ENCODE assay signal across 30 mouse cellular contexts in the genomic region with DNA sequence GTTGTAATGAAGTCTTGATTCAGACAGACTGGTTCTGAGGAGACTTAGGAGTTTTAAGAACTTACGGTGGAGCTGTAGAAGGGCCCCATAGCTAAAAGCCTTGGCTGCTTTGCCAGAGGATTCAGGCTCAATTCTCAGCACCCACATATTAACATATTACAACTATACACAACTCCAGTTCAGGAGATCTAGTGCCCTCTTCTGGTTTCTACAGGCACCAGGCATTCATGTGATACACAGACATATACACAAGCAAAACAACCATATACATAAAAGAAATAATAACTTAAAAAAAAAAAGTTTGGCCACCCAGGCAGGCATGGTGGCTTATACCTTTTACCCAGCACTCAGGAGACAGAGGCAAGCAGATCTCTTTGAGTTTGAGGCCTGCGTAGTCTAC. TPM values are rescaled to one million over a fixed set of nuclear protein-coding genes. Genes with fewer than 3 reads are reported as not detected.
DNase-seq lines count a peak whose midpoint lies in the region; ATAC-seq and TF ChIP-seq lines count a peak whose summit lies in the region.
"Had no signal": no experiment of that assay in that cellular context is flagged by ENCODE, and none has a peak within 500 bp of the region (broad histone marks: within the 10 kb centered on the region; RNA-seq: fewer than 3 reads in every experiment).

No protein-coding gene starts in this region.

- no peak for DNase-seq in hindbrain, postnatal 0 days (ENCODE audit: low spot score)
- no peak for DNase-seq in hindbrain, embryonic 10.5 days (ENCODE audit: low spot score)
- no peak for DNase-seq in left cerebral cortex, adult 2 months (ENCODE audit: extremely low spot score in 1 of 2, low spot score in 2 of 2)
- no peak for DNase-seq in left cerebral cortex, postnatal 10 days (ENCODE audit: extremely low spot score in 1 of 2, low spot score in 2 of 2)
- DNase-seq in midbrain, postnatal 0 days (ENCODE audit: low spot score) = no peak
- DNase-seq in midbrain, embryonic 10.5 days (ENCODE audit: low spot score) = no peak
- no peak for DNase-seq in adrenal gland, postnatal 10 days
- DNase-seq: adrenal gland, adult 8-10 months; adrenal gland, postnatal 36 days; cerebellum, adult 18-20 months; cerebellum, adult 9-10 months; cerebellum, postnatal 14 days; gastrocnemius, postnatal 25 days; heart, adult 18-20 months; heart, postnatal 10 days; heart, postnatal 36 days had no signal

- no peak overlapping the region for H3K4me2 ChIP-seq in hindbrain, postnatal 0 days (ENCODE audit: low read depth, low read length)
- no peak overlapping the region for H3K4me2 ChIP-seq in midbrain, postnatal 0 days (ENCODE audit: low read depth, low read length, poor library complexity, severe bottlenecking)
- H3K4me2 ChIP-seq: heart, embryonic 12.5 days; heart, embryonic 15.5 days had no signal

- peaks cover 26% of the 10 kb centered on the region for H3K4me1 ChIP-seq in hindbrain, postnatal 0 days (ENCODE audit: insufficient read depth, low read length)
- peaks cover 69% of the 10 kb centered on the region for H3K4me1 ChIP-seq in hindbrain, embryonic 10.5 days (replicated peaks)
- H3K4me1 ChIP-seq in midbrain, postnatal 0 days (ENCODE audit: insufficient read depth, low read length) = peaks cover 15% of the 10 kb centered on the region
- H3K4me1 ChIP-seq in midbrain, embryonic 10.5 days = peaks cover 69% of the 10 kb centered on the region

- H3K36me3 ChIP-seq in hindbrain, postnatal 0 days (ENCODE audit: insufficient read depth, low read length) = no peaks in the 10 kb centered on the region
- H3K36me3 ChIP-seq in hindbrain, embryonic 10.5 days = no peaks in the 10 kb centered on the region
- no peaks in the 10 kb centered on the region for H3K36me3 ChIP-seq in midbrain, postnatal 0 days (ENCODE audit: insufficient read depth, low read length)
- no peaks in the 10 kb centered on the region for H3K36me3 ChIP-seq in midbrain, embryonic 10.5 days
- H3K36me3 ChIP-seq: forebrain, embryonic 10.5 days; heart, embryonic 12.5 days; heart, embryonic 15.5 days had no signal

- no peak overlapping the region for H3K27ac ChIP-seq in hindbrain, postnatal 0 days
- H3K27ac ChIP-seq in hindbrain, embryonic 10.5 days = no peak overlapping the region
- H3K27ac ChIP-seq in left cerebral cortex, adult 2 months = no peak overlapping the region
- no peak overlapping the region for H3K27ac ChIP-seq in midbrain, postnatal 0 days (ENCODE audit: low read depth, low read length)
- no peak overlapping the region for H3K27ac ChIP-seq in midbrain, embryonic 10.5 days (replicated peaks)
- H3K27ac ChIP-seq: forebrain, embryonic 10.5 days; heart, embryonic 15.5 days had no signal

- no peak overlapping the region for H3K4me3 ChIP-seq in hindbrain, postnatal 0 days (ENCODE audit: low read length)
- H3K4me3 ChIP-seq in hindbrain, embryonic 10.5 days = no peak overlapping the region
- H3K4me3 ChIP-seq in left cerebral cortex, adult 2 months = no peak overlapping the region
- no peak overlapping the region for H3K4me3 ChIP-seq in midbrain, postnatal 0 days (ENCODE audit: low read depth, low read length)
- H3K4me3 ChIP-seq in midbrain, embryonic 10.5 days = no peak overlapping the region
- H3K4me3 ChIP-seq: forebrain, embryonic 10.5 days; heart, embryonic 12.5 days; heart, embryonic 15.5 days had no signal

- TF ChIP-seq CTCF in hindbrain, postnatal 0 days (IDR thresholded peaks at IDR 0.05; ENCODE audit: low read depth) = peak; percentile 6; the same call in 1 of the 2 replicates
- TF ChIP-seq CTCF in left cerebral cortex, adult 2 months (IDR thresholded peaks at IDR 0.05) = peak; percentile 2
- peak; percentile 34 for TF ChIP-seq CTCF in midbrain, postnatal 0 days (IDR thresholded peaks at IDR 0.05)

- ATAC-seq in hindbrain, postnatal 0 days = no peak
- no peak for ATAC-seq in midbrain, postnatal 0 days (ENCODE audit: low FRiP score)
- ATAC-seq: activated CD4-positive, CD25-positive, alpha-beta regulatory T cell, adult 4 months; CD4-positive, CD25-positive, alpha-beta regulatory T cell, adult 4 months; forebrain, embryonic 14.5 days; hindbrain, embryonic 16.5 days; inflammation-experienced regulatory T-cells, adult 6 months had no signal

- no peaks in the 10 kb centered on the region for H3K27me3 ChIP-seq in hindbrain, postnatal 0 days (ENCODE audit: insufficient read depth, low read length)
- peaks cover 84% of the 10 kb centered on the region for H3K27me3 ChIP-seq in hindbrain, embryonic 10.5 days (ENCODE audit: insufficient read depth, poor library complexity, severe bottlenecking)
- H3K27me3 ChIP-seq in midbrain, postnatal 0 days (ENCODE audit: insufficient read depth, low read length) = no peaks in the 10 kb centered on the region
- peaks cover 88% of the 10 kb centered on the region for H3K27me3 ChIP-seq in midbrain, embryonic 10.5 days (ENCODE audit: low read depth, poor library complexity, severe bottlenecking)

- no peak overlapping the region for H3K9ac ChIP-seq in hindbrain, postnatal 0 days (replicated peaks; ENCODE audit: low read length)
- no peak overlapping the region for H3K9ac ChIP-seq in midbrain, postnatal 0 days (replicated peaks; ENCODE audit: low read length, poor library complexity, severe bottlenecking)
- H3K9ac ChIP-seq: heart, embryonic 12.5 days; heart, embryonic 15.5 days had no signal

- WGBS in hindbrain, postnatal 0 days = 98% methylated on average over 2 of the region's 2 CpGs
- 91% methylated on average over 2 of the region's 2 CpGs for WGBS in hindbrain, embryonic 10.5 days
- WGBS in midbrain, postnatal 0 days = 96% methylated on average over 2 of the region's 2 CpGs
- 95% methylated on average over 2 of the region's 2 CpGs for WGBS in midbrain, embryonic 10.5 days

- no peaks in the 10 kb centered on the region for H3K9me3 ChIP-seq in hindbrain, postnatal 0 days (ENCODE audit: low read length)
- H3K9me3 ChIP-seq in hindbrain, embryonic 10.5 days = no peaks in the 10 kb centered on the region
- H3K9me3 ChIP-seq in midbrain, postnatal 0 days (ENCODE audit: low read length) = no peaks in the 10 kb centered on the region
- no peaks in the 10 kb centered on the region for H3K9me3 ChIP-seq in midbrain, embryonic 10.5 days (replicated peaks)
- H3K9me3 ChIP-seq: forebrain, embryonic 10.5 days; heart, embryonic 12.5 days; heart, embryonic 15.5 days had no signal

- intact Hi-C loops in left cerebral cortex, adult 2 months (cut with DNase I) = no loop called here
- intact Hi-C loops in left cerebral cortex, postnatal 10 days (cut with DNase I) = no loop called here

RNA-seq across cellular contexts. Expression of gene Asic1, which starts 2.6 kb away (rescaled TPM):
- total RNA-seq in hindbrain, postnatal 0 days (2014; rRNA removed) = 127 and 143 TPM in 2 replicates
- 32.0 and 37.1 TPM in 2 replicates for polyA plus RNA-seq in hindbrain, postnatal 0 days (2015; fragmentation: Nextera tagmentation; extraction: Ambion mirVana)
- polyA plus RNA-seq in hindbrain, embryonic 10.5 days (2016; fragmentation: Nextera tagmentation; extraction: Ambion mirVana) = 12.6 and 29.0 TPM in 2 replicates
- 10 to 100 TPM; 66.7 to 81.0 TPM for total RNA-seq in left cerebral cortex, adult 2 months (2021)
- 10 to 100 TPM; 94.8 to 99.2 TPM for total RNA-seq in left cerebral cortex, postnatal 10 days (2021)
- total RNA-seq in midbrain, postnatal 0 days (2014; rRNA removed) = 138 and 150 TPM in 2 replicates
- 37.3 and 42.1 TPM in 2 replicates for polyA plus RNA-seq in midbrain, postnatal 0 days (2015; fragmentation: Nextera tagmentation; extraction: Ambion mirVana)
- polyA plus RNA-seq in midbrain, embryonic 10.5 days (2016; fragmentation: Nextera tagmentation; extraction: Ambion mirVana) = 6.0 and 14.9 TPM in 2 replicates
- 1 to 10 TPM in 1 of 2 experiments, under 1 TPM in 1; 0.75 to 1.5 TPM for total RNA-seq in adrenal gland, postnatal 10 days (2021)
- total RNA-seq: gastrocnemius, adult 8-10 months had no signal

RNA-seq across cellular contexts. Expression of gene Racgap1, which starts 16.1 kb away (rescaled TPM):
- total RNA-seq in hindbrain, postnatal 0 days (2014; rRNA removed) = 46.4 and 49.1 TPM in 2 replicates
- 49.7 and 52.0 TPM in 2 replicates for polyA plus RNA-seq in hindbrain, postnatal 0 days (2015; fragmentation: Nextera tagmentation; extraction: Ambion mirVana)
- polyA plus RNA-seq in hindbrain, embryonic 10.5 days (2016; fragmentation: Nextera tagmentation; extraction: Ambion mirVana) = 193 and 219 TPM in 2 replicates
- total RNA-seq in left cerebral cortex, adult 2 months (2021) = 10 to 100 TPM in 1 of 2 experiments, 1 to 10 TPM in 1; 8.0 to 10.6 TPM
- total RNA-seq in left cerebral cortex, postnatal 10 days (2021) = 10 to 100 TPM; 15.6 to 16.9 TPM
- total RNA-seq in midbrain, postnatal 0 days (2014; rRNA removed) = 27.0 and 32.9 TPM in 2 replicates
- polyA plus RNA-seq in midbrain, postnatal 0 days (2015; fragmentation: Nextera tagmentation; extraction: Ambion mirVana) = 27.2 TPM in 2 replicates
- 208 and 239 TPM in 2 replicates for polyA plus RNA-seq in midbrain, embryonic 10.5 days (2016; fragmentation: Nextera tagmentation; extraction: Ambion mirVana)
- 10 to 100 TPM; 32.1 TPM for total RNA-seq in adrenal gland, postnatal 10 days (2021)

RNA-seq across cellular contexts. Expression of gene Smarcd1, which starts 34.4 kb away (rescaled TPM):
- 74.0 and 89.4 TPM in 2 replicates for total RNA-seq in hindbrain, postnatal 0 days (2014; rRNA removed)
- polyA plus RNA-seq in hindbrain, postnatal 0 days (2015; fragmentation: Nextera tagmentation; extraction: Ambion mirVana) = 78.1 and 91.2 TPM in 2 replicates
- polyA plus RNA-seq in hindbrain, embryonic 10.5 days (2016; fragmentation: Nextera tagmentation; extraction: Ambion mirVana) = 101 and 118 TPM in 2 replicates
- 100 to 1,000 TPM; 157 to 163 TPM for total RNA-seq in left cerebral cortex, adult 2 months (2021)
- 100 to 1,000 TPM; 126 to 129 TPM for total RNA-seq in left cerebral cortex, postnatal 10 days (2021)
- 83.0 and 93.0 TPM in 2 replicates for total RNA-seq in midbrain, postnatal 0 days (2014; rRNA removed)
- 77.7 and 92.2 TPM in 2 replicates for polyA plus RNA-seq in midbrain, postnatal 0 days (2015; fragmentation: Nextera tagmentation; extraction: Ambion mirVana)
- 98.1 and 112 TPM in 2 replicates for polyA plus RNA-seq in midbrain, embryonic 10.5 days (2016; fragmentation: Nextera tagmentation; extraction: Ambion mirVana)
- total RNA-seq in adrenal gland, postnatal 10 days (2021) = 10 to 100 TPM; 47.1 to 49.6 TPM

RNA-seq across cellular contexts. Expression of gene Gm17349, which starts 37.7 kb away (rescaled TPM):
- total RNA-seq in hindbrain, postnatal 0 days (2014; rRNA removed) = not detected in 2 replicates
- polyA plus RNA-seq in hindbrain, postnatal 0 days (2015; fragmentation: Nextera tagmentation; extraction: Ambion mirVana) = not detected in 2 replicates
- not detected in 2 replicates for polyA plus RNA-seq in hindbrain, embryonic 10.5 days (2016; fragmentation: Nextera tagmentation; extraction: Ambion mirVana)
- total RNA-seq in left cerebral cortex, adult 2 months (2021) = 10 to 100 TPM in 1 of 2 experiments, 1 to 10 TPM in 1; 5.3 to 11.7 TPM
- total RNA-seq in left cerebral cortex, postnatal 10 days (2021) = 1 to 10 TPM; 1.6 to 4.7 TPM
- not detected in 2 replicates for total RNA-seq in midbrain, postnatal 0 days (2014; rRNA removed)
- not detected in 2 replicates for polyA plus RNA-seq in midbrain, postnatal 0 days (2015; fragmentation: Nextera tagmentation; extraction: Ambion mirVana)
- polyA plus RNA-seq in midbrain, embryonic 10.5 days (2016; fragmentation: Nextera tagmentation; extraction: Ambion mirVana) = not detected in 2 replicates
- total RNA-seq in adrenal gland, postnatal 10 days (2021) = 10 to 100 TPM; 10.9 to 24.6 TPM
- polyA plus RNA-seq: activated CD4-positive, CD25-positive, alpha-beta regulatory T cell, adult 4 months; C2C12; CD4-positive, CD25-positive, alpha-beta regulatory T cell, adult 4 months; embryonic facial prominence, embryonic 11.5 days; embryonic facial prominence, embryonic 14.5 days; forebrain, embryonic 10.5 days; forebrain, embryonic 14.5 days; gonadal fat pad, adult 2 months; heart, embryonic 12.5 days; heart, embryonic 15.5 days; hindbrain, embryonic 11.5 days; hindbrain, embryonic 16.5 days; inflammation-experienced regulatory T-cells, adult 6 months had no signal

RNA-seq across cellular contexts. Expression of gene Gpd1, which starts 49.8 kb away (rescaled TPM):
- 2.8 and 3.7 TPM in 2 replicates for total RNA-seq in hindbrain, postnatal 0 days (2014; rRNA removed)
- 2.5 TPM in 2 replicates for polyA plus RNA-seq in hindbrain, postnatal 0 days (2015; fragmentation: Nextera tagmentation; extraction: Ambion mirVana)
- 0.54 and 0.78 TPM in 2 replicates for polyA plus RNA-seq in hindbrain, embryonic 10.5 days (2016; fragmentation: Nextera tagmentation; extraction: Ambion mirVana)
- total RNA-seq in left cerebral cortex, adult 2 months (2021) = 100 to 1,000 TPM in 1 of 2 experiments, 10 to 100 TPM in 1; 90.7 to 100 TPM
- 10 to 100 TPM; 13.9 to 16.9 TPM for total RNA-seq in left cerebral cortex, postnatal 10 days (2021)
- 2.8 and 3.3 TPM in 2 replicates for total RNA-seq in midbrain, postnatal 0 days (2014; rRNA removed)
- polyA plus RNA-seq in midbrain, postnatal 0 days (2015; fragmentation: Nextera tagmentation; extraction: Ambion mirVana) = 1.1 and 1.2 TPM in 2 replicates
- polyA plus RNA-seq in midbrain, embryonic 10.5 days (2016; fragmentation: Nextera tagmentation; extraction: Ambion mirVana) = 0.40 and 0.62 TPM in 2 replicates
- total RNA-seq in adrenal gland, postnatal 10 days (2021) = 1,000 to 10,000 TPM; 1,543 to 1,818 TPM

Comparison
In these comparisons a context has a peak if more than half of its experiments do, and no peak if none do; other contexts are left out.
1. RNA of gene Asic1, which starts 2.6 kb away (total RNA-seq): 138 to 150 TPM in midbrain, postnatal 0 days, 127 to 143 TPM in hindbrain, postnatal 0 days, 94.8 to 99.2 TPM in left cerebral cortex, postnatal 10 days and 66.7 to 81.0 TPM in left cerebral cortex, adult 2 months; 0.75 to 1.5 TPM in adrenal gland, postnatal 10 days; every median in the first group is over 10 times any median in the second.
2. Peak in every context shown above with its lines, with median percentiles within 50 percentile points of each other: CTCF ChIP-seq.